21 mouse cellular contexts compared by ENCODE assay signal in genomic region chr15:67714203-67714602, GRCm38 (mm10).
A peak's percentile ranks its signal among the peaks of the same experiment; 100 is the strongest.
DNase-seq lines count a peak whose midpoint lies in the region; ATAC-seq and TF ChIP-seq lines count a peak whose summit lies in the region.
"Had no signal": no experiment of that assay in that cellular context is flagged by ENCODE, and none has a peak within 500 bp of the region (broad histone marks: within the 10 kb centered on the region; RNA-seq: fewer than 3 reads in every experiment).

No protein-coding gene starts in this region.

- H3K9me3 ChIP-seq in limb, embryonic 13.5 days = no peaks in the 10 kb centered on the region
- H3K9me3 ChIP-seq in limb, embryonic 10.5 days (replicated peaks) = no peaks in the 10 kb centered on the region
- H3K9me3 ChIP-seq: embryonic facial prominence, embryonic 13.5 days; embryonic facial prominence, embryonic 15.5 days; forebrain, embryonic 13.5 days; forebrain, embryonic 15.5 days had no signal

- DNase-seq in limb, embryonic 10.5 days (ENCODE audit: low spot score) = no peak
- DNase-seq in ovary, postnatal 10 days (ENCODE audit: low spot score) = no peak
- DNase-seq: adrenal gland, adult 8-10 months; adrenal gland, postnatal 14 days; adrenal gland, postnatal 36 days; B cell, adult 2 months; cerebellum, adult 11-12 months; cerebellum, adult 2 months; cerebellum, adult 9-10 months; cerebellum, postnatal 10 days; cerebellum, postnatal 25 days; embryo, embryonic 11 days; forebrain, postnatal 0 days had no signal

- H3K4me1 ChIP-seq in limb, embryonic 13.5 days = peaks cover 4% of the 10 kb centered on the region; the same call in 1 of the 2 replicates
- H3K4me1 ChIP-seq in limb, embryonic 10.5 days = no peaks in the 10 kb centered on the region
- H3K4me1 ChIP-seq in embryonic fibroblast, embryonic 13.5 days (ENCODE audit: control insufficient read depth, insufficient read depth, low read length) = peaks cover 3% of the 10 kb centered on the region; the same call in 1 of the 2 replicates
- H3K4me1 ChIP-seq: embryonic facial prominence, embryonic 13.5 days; embryonic facial prominence, embryonic 15.5 days; forebrain, embryonic 13.5 days; forebrain, embryonic 15.5 days had no signal

- H3K4me3 ChIP-seq in limb, embryonic 13.5 days = no peak overlapping the region
- no peak overlapping the region for H3K4me3 ChIP-seq in limb, embryonic 10.5 days
- H3K4me3 ChIP-seq in embryonic fibroblast, embryonic 13.5 days (ENCODE audit: insufficient read depth, low read length) = no peak overlapping the region
- H3K4me3 ChIP-seq: embryonic facial prominence, embryonic 13.5 days; embryonic facial prominence, embryonic 15.5 days; forebrain, embryonic 13.5 days; forebrain, embryonic 15.5 days had no signal

- no peaks in the 10 kb centered on the region for H3K36me3 ChIP-seq in limb, embryonic 13.5 days
- no peaks in the 10 kb centered on the region for H3K36me3 ChIP-seq in limb, embryonic 10.5 days
- H3K36me3 ChIP-seq: embryonic facial prominence, embryonic 13.5 days; embryonic facial prominence, embryonic 15.5 days; forebrain, embryonic 15.5 days had no signal

- peak; percentile 81 for ATAC-seq in limb, embryonic 13.5 days (ENCODE audit: low FRiP score, low read depth)
- no peak for ATAC-seq in cerebellum, adult (ENCODE audit: insufficient number of reproducible peaks, low FRiP score, low TSS enrichment)
- ATAC-seq: CD4-positive, CD25-positive, alpha-beta regulatory T cell, adult 4 months; forebrain, embryonic 13.5 days; forebrain, embryonic 15.5 days; forebrain, postnatal 0 days had no signal

- no peak overlapping the region for H3K4me2 ChIP-seq in limb, embryonic 13.5 days (replicated peaks)
- H3K4me2 ChIP-seq: embryonic facial prominence, embryonic 13.5 days; embryonic facial prominence, embryonic 15.5 days; forebrain, embryonic 13.5 days; forebrain, embryonic 15.5 days had no signal

- 54% methylated on average over 3 of the region's 3 CpGs for WGBS in limb, embryonic 13.5 days
- WGBS in limb, embryonic 10.5 days = 70% methylated on average over 3 of the region's 3 CpGs

- TF ChIP-seq POLR2A in embryonic fibroblast, embryonic 13.5 days (IDR thresholded peaks at IDR 0.05; ENCODE audit: low read depth, low read length) = no peak

- no peak overlapping the region for H3K27ac ChIP-seq in limb, embryonic 13.5 days
- H3K27ac ChIP-seq in limb, embryonic 10.5 days = no peak overlapping the region
- peak overlapping the region; percentile 70; the same call in 1 of the 2 replicates for H3K27ac ChIP-seq in embryonic fibroblast, embryonic 13.5 days (ENCODE audit: insufficient read depth, low read length)
- H3K27ac ChIP-seq: embryonic facial prominence, embryonic 13.5 days; embryonic facial prominence, embryonic 15.5 days; forebrain, embryonic 13.5 days; forebrain, embryonic 15.5 days had no signal

- H3K9ac ChIP-seq in limb, embryonic 13.5 days = no peak overlapping the region
- H3K9ac ChIP-seq: embryonic facial prominence, embryonic 13.5 days; embryonic facial prominence, embryonic 15.5 days; forebrain, embryonic 13.5 days; forebrain, embryonic 15.5 days; forebrain, postnatal 0 days had no signal

- H3K27me3 ChIP-seq in limb, embryonic 13.5 days = no peaks in the 10 kb centered on the region
- no peaks in the 10 kb centered on the region for H3K27me3 ChIP-seq in limb, embryonic 10.5 days (ENCODE audit: low read depth, poor library complexity, severe bottlenecking)
- H3K27me3 ChIP-seq: embryonic facial prominence, embryonic 13.5 days; embryonic facial prominence, embryonic 15.5 days; forebrain, embryonic 13.5 days; forebrain, embryonic 15.5 days had no signal

- TF ChIP-seq CTCF in embryonic fibroblast, embryonic 13.5 days (IDR thresholded peaks at IDR 0.05; ENCODE audit: borderline replicate concordance, insufficient read depth, low read length) = no peak
